Mouse (Mus musculus): Measurements from ENCODE around the gene Usp43.

GRCm38 (mm10) chr11:67805538-67805937, 116.4 kb downstream of the Usp43 start:
- no peak for TF ChIP-seq MYOD1 (IDR thresholded peaks at IDR 0.05; ENCODE audit: control insufficient read depth in 1 of 3, insufficient read length in 2 of 3, low read depth in 2 of 3)
- TF ChIP-seq CEBPB (IDR thresholded peaks at IDR 0.05; ENCODE audit: insufficient read depth, poor library complexity, severe bottlenecking), result no peak
- TF ChIP-seq TCF12 (IDR thresholded peaks at IDR 0.05; ENCODE audit: insufficient read depth, poor library complexity, severe bottlenecking), result no peak
- TF ChIP-seq POLR2A (IDR thresholded peaks at IDR 0.05; ENCODE audit: insufficient read length, low read depth), result no peak
- no peak for TF ChIP-seq MAX (IDR thresholded peaks at IDR 0.05; ENCODE audit: low read depth)
- no peak for TF ChIP-seq POLR2AphosphoS2 (IDR thresholded peaks at IDR 0.05; ENCODE audit: insufficient read length, low read depth)
